Mouse (Mus musculus) thymus, postnatal 0 days (tissue): Measurements from ENCODE around the gene Ptprcap. TPM values are rescaled to one million over a fixed set of nuclear protein-coding genes. Genes with fewer than 3 reads are reported as not detected.

Experiments
- DNase-seq: peaks from one replicate; pipeline ENCODE4 v3.0.0-alpha.2; 2015; ENCODE audit warnings: low spot score
- polyA plus RNA-seq: library from polyadenylated mRNA; unstranded; fragments of >200 nt; fragmentation: Nextera tagmentation; extraction: Ambion mirVana; gene quantifications from 2 replicates; pipeline ENCODE4 v1.2.1, GENCODE M21; 2015

The Ptprcap gene
- polyA plus RNA-seq, 1 experiment from 2014 or later = 929 TPM

- no peak for DNase-seq
Observed at GRCm38 (mm10) chr19:4166678-4167476, 13.5 kb downstream of the Ptprcap start.

GRCm38 (mm10) chr19:4169378-4169784 is 16.0 kb downstream of the Ptprcap start:
- DNase-seq = peak; percentile 99

GRCm38 (mm10) chr19:4169810-4170209 is 16.4 kb downstream of the Ptprcap start:
- no peak for DNase-seq

- no peak for DNase-seq
Observed at GRCm38 (mm10) chr19:4170723-4171392, 17.5 kb downstream of the Ptprcap start.

- DNase-seq = no peak
Observed at GRCm38 (mm10) chr19:4171393-4172290, 18.2 kb downstream of the Ptprcap start.

GRCm38 (mm10) chr19:4172925-4173324 is 19.5 kb downstream of the Ptprcap start:
- no peak for DNase-seq

GRCm38 (mm10) chr19:4175368-4175947 is 22.1 kb downstream of the Ptprcap start, which contains the start of gene Carns1:
Carns1 (minus strand) TSS chr19:4175479.
- no peak for DNase-seq

GRCm38 (mm10) chr19:4180411-4180810 is 27.0 kb downstream of the Ptprcap start:
- no peak for DNase-seq

- DNase-seq = no peak
Observed at GRCm38 (mm10) chr19:4181892-4182291, 28.5 kb downstream of the Ptprcap start.

GRCm38 (mm10) chr19:4183689-4184088 is 30.3 kb downstream of the Ptprcap start:
- DNase-seq = no peak

- peak; percentile 91 for DNase-seq
Observed at GRCm38 (mm10) chr19:4184976-4185975, 31.9 kb downstream of the Ptprcap start.

GRCm38 (mm10) chr19:4187303-4187702 is 33.9 kb downstream of the Ptprcap start:
- DNase-seq = no peak

GRCm38 (mm10) chr19:4189051-4189620 is 35.7 kb downstream of the Ptprcap start:
- DNase-seq = no peak

GRCm38 (mm10) chr19:4190831-4191334 is 37.5 kb downstream of the Ptprcap start, which contains the start of gene Tbc1d10c:
Tbc1d10c (minus strand) TSS chr19:4191284.
- peak; percentile 89 for DNase-seq

- peak; percentile 97 for DNase-seq
Observed at GRCm38 (mm10) chr19:4191528-4192250, 38.3 kb downstream of the Ptprcap start, which contains the start of gene Ppp1ca. Ppp1ca (plus strand) TSS chr19:4192065.

GRCm38 (mm10) chr19:4192251-4192985 is 39.0 kb downstream of the Ptprcap start:
- DNase-seq = no peak

- DNase-seq = no peak
Observed at GRCm38 (mm10) chr19:4193129-4193528, 39.7 kb downstream of the Ptprcap start.
